Mouse (Mus musculus) CH12.LX (cell line): Measurements from ENCODE around the gene Cdh13. TPM values are rescaled to one million over a fixed set of nuclear protein-coding genes. Genes with fewer than 3 reads are reported as not detected.

Source experiments
- DNase-seq: peaks from one replicate; pipeline ENCODE4 v3.0.0-alpha.2; 2013; ENCODE audit errors: extremely low read depth
- H3K27ac ChIP-seq: 2 replicates; pipeline ENCODE4 v1.5.1; 2012; ENCODE audit warnings: low read depth, mild to moderate bottlenecking, control low read depth, moderate library complexity; ENCODE audit not compliant: insufficient read depth
- H3K27me3 ChIP-seq: replicated peaks from 2 replicates; pipeline ENCODE3; 2012; ENCODE audit warnings: inconsistent platforms
- H3K36me3 ChIP-seq, 2 experiments: replicated peaks in 1 of 2; 2 replicates each; pipeline versions ENCODE3 to v1.6.1; 2012; ENCODE audit warnings: inconsistent platforms in 1 of 2, low read length in 1 of 2, mild to moderate bottlenecking in 1 of 2, mixed read lengths in 1 of 2, moderate library complexity in 1 of 2; ENCODE audit not compliant: control insufficient read depth in 1 of 2, insufficient read depth in 1 of 2
- H3K4me1 ChIP-seq, 2 experiments: 2 replicates each; pipeline ENCODE4 v1.6.1; 2012; ENCODE audit warnings: inconsistent platforms in 1 of 2, moderate library complexity in 1 of 2; ENCODE audit not compliant: insufficient read depth in 2 of 2, control insufficient read depth in 1 of 2
- H3K4me2 ChIP-seq: 2 replicates; pipeline ENCODE4 v1.6.1; 2012; ENCODE audit warnings: low read depth, mild to moderate bottlenecking, control low read depth; ENCODE audit not compliant: poor library complexity, insufficient read depth, severe bottlenecking
- H3K4me3 ChIP-seq, 3 experiments: fragments of 150-350 bp in 1 of 3; sonication (generic) in 1 of 3; replicated peaks in 1 of 3; 2 replicates each; pipeline versions ENCODE3 to v1.5.1; 2011 to 2012; ENCODE audit warnings: low read depth in 2 of 3, low read length in 2 of 3, mild to moderate bottlenecking in 2 of 3, moderate library complexity in 2 of 3, control low read depth in 1 of 3, improper control_type of control experiment in 1 of 3, inconsistent platforms in 1 of 3, mixed read lengths in 1 of 3; ENCODE audit not compliant: poor library complexity in 1 of 3
- H3K79me2 ChIP-seq: replicated peaks from 2 replicates; pipeline ENCODE4 v1.6.1; 2012; ENCODE audit warnings: mild to moderate bottlenecking, moderate library complexity; ENCODE audit not compliant: control insufficient read depth, poor library complexity, insufficient read depth, severe bottlenecking; ENCODE audit errors: extremely low read depth
- H3K9ac ChIP-seq: 2 replicates; pipeline ENCODE4 v1.6.1; 2012; ENCODE audit warnings: low read depth, mild to moderate bottlenecking, control low read depth, moderate library complexity; ENCODE audit not compliant: insufficient read depth
- H3K9me3 ChIP-seq: replicated peaks from 2 replicates; pipeline ENCODE3; 2012; ENCODE audit warnings: low read length, inconsistent platforms, mixed read lengths
- BHLHE40 ChIP-seq: IDR thresholded peaks from 2 replicates; pipeline ENCODE4 v1.6.1; 2011; ENCODE audit warnings: mild to moderate bottlenecking, low read depth, low read length, improper control_type of control experiment
- CTCF ChIP-seq, 2 experiments: IDR thresholded peaks in 1 of 2; conservative IDR thresholded peaks in 1 of 2; 2 replicates each; pipeline ENCODE4 v1.5.1; 2011 to 2012; ENCODE audit warnings: low read depth in 2 of 2, low read length in 2 of 2, improper control_type of control experiment in 1 of 2, inconsistent platforms in 1 of 2, mild to moderate bottlenecking in 1 of 2, moderate library complexity in 1 of 2
- E2F4 ChIP-seq: IDR thresholded peaks from 2 replicates; pipeline ENCODE4 v1.6.1; 2011; ENCODE audit warnings: low read depth, low read length, improper control_type of control experiment; ENCODE audit not compliant: insufficient replicate concordance
- EP300 ChIP-seq: IDR thresholded peaks from 2 replicates; pipeline ENCODE4 v1.6.1; 2011; ENCODE audit warnings: low read length, improper control_type of control experiment
- GABPA ChIP-seq: IDR thresholded peaks from 2 replicates; pipeline ENCODE4 v1.6.1; 2012; ENCODE audit warnings: low read depth, low read length, improper control_type of control experiment, inconsistent platforms; ENCODE audit not compliant: insufficient replicate concordance
- HCFC1 ChIP-seq: IDR thresholded peaks from 2 replicates; pipeline ENCODE4 v1.6.1; 2012; ENCODE audit warnings: low read depth, mild to moderate bottlenecking, inconsistent platforms, low read length, improper control_type of control experiment
- JUN ChIP-seq: IDR thresholded peaks from 2 replicates; pipeline ENCODE4 v1.6.1; 2011; ENCODE audit warnings: low read depth, mild to moderate bottlenecking, low read length, improper control_type of control experiment, moderate library complexity; ENCODE audit not compliant: insufficient read depth
- JUND ChIP-seq: conservative IDR thresholded peaks from 2 replicates; pipeline ENCODE4 v1.6.1; 2011; ENCODE audit warnings: low read depth, low read length, improper control_type of control experiment
- MAFK ChIP-seq: IDR thresholded peaks from 2 replicates; pipeline ENCODE4 v1.6.1; 2011; ENCODE audit warnings: low read length, improper control_type of control experiment; ENCODE audit not compliant: insufficient replicate concordance
- MAZ ChIP-seq: IDR thresholded peaks from 2 replicates; pipeline ENCODE4 v1.6.1; 2012; ENCODE audit warnings: low read depth, mild to moderate bottlenecking, inconsistent platforms, low read length, improper control_type of control experiment, moderate library complexity
- NRF1 ChIP-seq: IDR thresholded peaks from 2 replicates; pipeline ENCODE4 v1.6.1; 2014; ENCODE audit warnings: low read depth, mild to moderate bottlenecking, inconsistent platforms, low read length, improper control_type of control experiment, moderate library complexity
- PAX5 ChIP-seq: IDR thresholded peaks from 2 replicates; pipeline ENCODE4 v1.6.1; 2012; ENCODE audit warnings: low read length, inconsistent platforms, mixed read lengths
- POLR2A ChIP-seq: IDR thresholded peaks from 2 replicates; pipeline ENCODE4 v1.6.1; 2011; ENCODE audit warnings: low read depth, mild to moderate bottlenecking, improper control_type of control experiment, low read length
- RAD21 ChIP-seq: IDR thresholded peaks from 2 replicates; pipeline ENCODE4 v1.6.1; 2011; ENCODE audit warnings: low read depth, mild to moderate bottlenecking, low read length, improper control_type of control experiment, moderate library complexity
- SIN3A ChIP-seq: IDR thresholded peaks from 2 replicates; pipeline ENCODE4 v1.6.1; 2012; ENCODE audit warnings: low read length, improper control_type of control experiment, inconsistent platforms
- SMC3 ChIP-seq: IDR thresholded peaks from 2 replicates; pipeline ENCODE4 v1.6.1; 2011; ENCODE audit warnings: low read depth, low read length, improper control_type of control experiment
- TBP ChIP-seq: conservative IDR thresholded peaks from 2 replicates; pipeline ENCODE4 v1.6.1; 2011; ENCODE audit warnings: low read depth, low read length, improper control_type of control experiment
- UBTF ChIP-seq: IDR thresholded peaks from 2 replicates; pipeline ENCODE4 v1.6.1; 2012; ENCODE audit warnings: low read depth, mild to moderate bottlenecking, inconsistent platforms, low read length, improper control_type of control experiment, moderate library complexity
- USF2 ChIP-seq: conservative IDR thresholded peaks from 2 replicates; pipeline ENCODE4 v1.6.1; 2011; ENCODE audit warnings: low read depth, low read length, improper control_type of control experiment
- ZC3H11A ChIP-seq: IDR thresholded peaks from 2 replicates; pipeline ENCODE4 v1.6.1; 2012; ENCODE audit warnings: low read depth, mild to moderate bottlenecking, inconsistent platforms, low read length, improper control_type of control experiment
- ZKSCAN1 ChIP-seq: IDR thresholded peaks from 2 replicates; pipeline ENCODE4 v1.6.1; 2012; ENCODE audit warnings: low read depth, inconsistent platforms, low read length, improper control_type of control experiment, borderline replicate concordance
- ZMIZ1 ChIP-seq: IDR thresholded peaks from 2 replicates; pipeline ENCODE4 v1.6.1; 2012; ENCODE audit warnings: low read depth, mild to moderate bottlenecking, inconsistent platforms, low read length, improper control_type of control experiment
- ZNF384 ChIP-seq: IDR thresholded peaks from 2 replicates; pipeline ENCODE4 v1.6.1; 2012; ENCODE audit warnings: low read depth, low read length, improper control_type of control experiment, inconsistent platforms
- dilution Hi-C: fragments of 300-500 bp; cut with MboI; formaldehyde crosslinking; loops from 2 replicates; pipeline ENCODE4 v1.14.3; 2020; ENCODE audit warnings: low sequenced_read_pairs; ENCODE audit not compliant: extremely low pct_unique_long_range_greater_than_20kb, extremely low pct_ligation_motif_present
- in situ Hi-C: fragments of 300-500 bp; cut with MboI; formaldehyde crosslinking; loops from 3 replicates; pipeline ENCODE4 v1.14.3; 2019; ENCODE audit warnings: low sequenced_read_pairs, low pct_ligation_motif_present, low pct_unique_long_range_greater_than_20kb, mixed read lengths
- polyA plus RNA-seq: library from polyadenylated mRNA; unstranded; fragments of >175 nt; gene quantifications from 2 replicates; pipeline ENCODE4 v1.2.1, GENCODE M21; 2012; ENCODE audit warnings: low read depth; ENCODE audit not compliant: insufficient read length
- total RNA-seq, 2 experiments: library from RNA; depleted of rRNA; stranded (reverse); fragments of 300-350 nt in 1 of 2; fragments of >200 nt in 1 of 2; gene quantifications; 2 replicates each; pipeline ENCODE4 v1.2.3; 2012 to 2014

Cdh13 gene
- total and polyA plus RNA-seq, 3 experiments, result not detected

GRCm38 (mm10) chr8:118685863-118686262, 402.3 kb downstream of the Cdh13 start:
- peaks cover 89% of the 10 kb centered on the region for H3K9me3 ChIP-seq

GRCm38 (mm10) chr8:118689849-118690248, 406.3 kb downstream of the Cdh13 start:
- Histone ChIP-seq H3K79me2 (no peaks in the 10 kb centered on the region), H3K4me2 (no peak overlapping the region), H3K4me1 (no peaks in the 10 kb centered on the region), H3K27ac (no peak overlapping the region), H3K27me3 (no peaks in the 10 kb centered on the region), H3K4me3 (no peak overlapping the region), H3K36me3 (no peaks in the 10 kb centered on the region), H3K9ac (no peak overlapping the region), H3K9me3 (peaks cover 86% of the 10 kb centered on the region)
- in situ Hi-C loops (no loop called here), dilution Hi-C loops (no loop called here)
- no peak for TF ChIP-seq MAFK
- TF ChIP-seq ZNF384, result no peak
- TF ChIP-seq MAZ, result no peak
- TF ChIP-seq NRF1, result no peak
- no peak for TF ChIP-seq ZC3H11A
- TF ChIP-seq HCFC1, result no peak
- TF ChIP-seq JUN, result no peak
- no peak for TF ChIP-seq PAX5
- TF ChIP-seq SMC3, result no peak
- TF ChIP-seq ZMIZ1, result no peak
- no peak for TF ChIP-seq EP300
- no peak for DNase-seq

More at GRCm38 (mm10) chr8:118685863-118686262, 402.3 kb downstream of the Cdh13 start:
- no peaks in the 10 kb centered on the region for H3K36me3 ChIP-seq
- no peak overlapping the region for H3K9ac ChIP-seq
- H3K4me1 ChIP-seq, result no peaks in the 10 kb centered on the region
- H3K27me3 ChIP-seq, result no peaks in the 10 kb centered on the region
- no peaks in the 10 kb centered on the region for H3K79me2 ChIP-seq
- dilution Hi-C loops (no loop called here), in situ Hi-C loops (no loop called here)
- TF ChIP-seq E2F4, result no peak
- no peak for TF ChIP-seq SIN3A
- no peak for TF ChIP-seq POLR2A
- TF ChIP-seq CTCF (conservative IDR thresholded peaks at IDR 0.05 in 1 of 2, IDR thresholded peaks at IDR 0.05 in 1 of 2; ENCODE audit: low read depth in 2 of 2, low read length in 2 of 2), result no peak
- TF ChIP-seq GABPA, result no peak
- no peak for TF ChIP-seq USF2
- TF ChIP-seq UBTF, result no peak
- no peak for TF ChIP-seq TBP
- no peak for TF ChIP-seq JUND
- TF ChIP-seq ZC3H11A, result no peak
- no peak for TF ChIP-seq BHLHE40
- no peak for TF ChIP-seq ZMIZ1
- TF ChIP-seq RAD21, result no peak
- TF ChIP-seq ZKSCAN1, result no peak
- no peak for TF ChIP-seq JUN
- TF ChIP-seq, all 38 proteins: peak for 0
- no peak for DNase-seq
- H3K4me3 ChIP-seq, result no peak overlapping the region
- H3K27ac ChIP-seq, result no peak overlapping the region
- H3K4me2 ChIP-seq, result no peak overlapping the region
